Mouse (Mus musculus) bone marrow macrophage, adult 2 months (primary cell): Measurements from ENCODE around the gene Iqce.

Experiments
- CTCF ChIP-seq: IDR thresholded peaks from 2 replicates; pipeline ENCODE4 v1.5.1; 2012; ENCODE audit warnings: low read depth, mild to moderate bottlenecking, low read length, moderate library complexity
- POLR2A ChIP-seq: IDR thresholded peaks from 2 replicates; pipeline ENCODE4 v1.6.1; 2012; ENCODE audit warnings: mild to moderate bottlenecking, low read depth, low read length, borderline replicate concordance

DNA sequence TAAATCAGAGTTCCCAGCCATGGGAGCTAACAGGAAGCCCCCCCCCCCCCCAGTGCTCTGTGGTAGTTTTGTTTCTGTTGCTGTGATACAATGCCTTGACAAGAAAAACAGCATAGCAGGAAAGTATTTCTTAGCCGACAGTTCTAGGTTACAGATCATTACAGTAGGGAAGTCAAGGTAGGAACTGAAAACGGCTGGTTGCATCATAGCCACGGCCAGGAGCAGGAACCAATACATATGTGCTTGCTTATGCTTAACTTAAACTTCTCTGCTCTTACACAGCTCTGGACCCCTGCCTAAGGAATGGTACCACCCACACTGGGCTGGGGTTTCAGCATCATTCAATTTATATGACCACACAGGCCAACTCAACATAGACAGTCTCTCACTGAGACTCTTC lies 31.2 kb upstream of the Iqce start:
- TF ChIP-seq POLR2A (no peak), CTCF (no peak)
